Mouse (Mus musculus) limb, embryonic 11.5 days (tissue): ENCODE measurements around the gene Serpina16. TPM values are rescaled to one million over a fixed set of nuclear protein-coding genes. Genes with fewer than 3 reads are reported as not detected.
"Not testable (repeated sequence)": the region's sequence is repeated elsewhere in the genome, so short reads cannot be mapped to it uniquely, and the experiment has no call there.

ENCODE experiments used
- ATAC-seq: fragments of 200-750 bp; cut with Nextera tagmentation; 2 replicates; pipeline ENCODE4 v1.8.0; 2017; ENCODE audit warnings: low read depth; ENCODE audit not compliant: insufficient number of reproducible peaks, low FRiP score, low TSS enrichment
- DNase-seq: peaks from one replicate; pipeline ENCODE4 v3.0.0-alpha.2; 2015; ENCODE audit warnings: low spot score
- H3K27ac ChIP-seq: fragments of 300-500 bp; sonication (generic); replicated peaks from 2 replicates; pipeline ENCODE4 v1.5.1; 2014; ENCODE audit warnings: low read depth, mild to moderate bottlenecking, low read length
- H3K27me3 ChIP-seq: fragments of 300-500 bp; sonication (generic); 2 replicates; pipeline ENCODE4 v1.6.1; 2014; ENCODE audit warnings: mild to moderate bottlenecking, low read length, mixed read lengths; ENCODE audit not compliant: control insufficient read depth, insufficient read depth
- H3K36me3 ChIP-seq: fragments of 300-500 bp; sonication (generic); 2 replicates; pipeline ENCODE4 v1.6.1; 2014; ENCODE audit warnings: mild to moderate bottlenecking, low read length, moderate library complexity, mixed read lengths; ENCODE audit not compliant: control insufficient read depth, insufficient read depth
- H3K4me1 ChIP-seq: fragments of 300-500 bp; sonication (generic); 2 replicates; pipeline ENCODE4 v1.6.1; 2014; ENCODE audit warnings: low read length, mixed read lengths; ENCODE audit not compliant: control insufficient read depth, insufficient read depth
- H3K4me2 ChIP-seq: fragments of 300-500 bp; sonication (generic); 2 replicates; pipeline ENCODE4 v1.6.1; 2014; ENCODE audit warnings: low read depth, mild to moderate bottlenecking, moderate library complexity; ENCODE audit not compliant: severe bottlenecking
- H3K4me3 ChIP-seq: fragments of 300-500 bp; sonication (generic); 2 replicates; pipeline ENCODE4 v1.5.1; 2014; ENCODE audit warnings: low read depth, low read length
- H3K9ac ChIP-seq: fragments of 300-500 bp; sonication (generic); 2 replicates; pipeline ENCODE4 v1.6.1; 2014; ENCODE audit warnings: mild to moderate bottlenecking, low read length
- H3K9me3 ChIP-seq: fragments of 300-500 bp; sonication (generic); 2 replicates; pipeline ENCODE4 v1.6.1; 2016; ENCODE audit warnings: low read length; ENCODE audit not compliant: control insufficient read depth
- WGBS: fragments of 180-500 bp; shearing (Covaris S2); extraction: QIAGEN DNeasy Blood & Tissue Kit; methylation state at CpG from one replicate; pipeline ENCODE4 v1.1.7; 2014; 5-methylcytosine and 5-hydroxymethylcytosine counted together
- polyA plus RNA-seq: library from polyadenylated mRNA; unstranded; fragments of >200 nt; fragmentation: Nextera tagmentation; extraction: Ambion mirVana; gene quantifications from 2 replicates; pipeline ENCODE4 v1.2.1, GENCODE M21; 2014

Serpina16 gene
- polyA plus RNA-seq, 1 experiment from 2014 or later = not detected

DNA sequence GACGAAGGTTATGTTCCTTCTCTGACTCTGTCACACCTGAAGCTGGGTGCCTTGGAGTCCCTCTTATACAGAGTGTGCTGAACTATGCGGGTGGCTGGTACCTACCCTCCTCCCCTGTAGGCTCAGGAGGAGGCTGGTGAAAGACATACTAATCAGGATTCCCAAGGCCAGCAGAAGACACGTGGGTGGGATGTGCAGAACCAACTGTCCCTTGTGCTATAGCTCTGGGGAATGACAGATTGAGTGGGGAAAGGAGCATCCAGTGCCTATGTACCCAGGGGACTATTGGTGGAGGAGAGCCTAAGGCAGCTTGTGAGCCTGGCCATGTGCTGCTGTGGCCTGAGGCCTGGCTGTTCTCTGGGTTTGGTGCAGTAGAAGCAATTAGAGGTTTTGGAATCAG is 10.1 kb upstream of the Serpina16 start:
- H3K27me3 ChIP-seq = no peaks in the 10 kb centered on the region
- WGBS = 65% methylated on average over 3 of the region's 3 CpGs
- no peak overlapping the region for H3K27ac ChIP-seq
- no peaks in the 10 kb centered on the region for H3K36me3 ChIP-seq
- H3K4me1 ChIP-seq = no peaks in the 10 kb centered on the region
- H3K4me3 ChIP-seq = no peak overlapping the region
- no peaks in the 10 kb centered on the region for H3K9me3 ChIP-seq
- H3K4me2 ChIP-seq = no peak overlapping the region
- no peak for DNase-seq
- H3K9ac ChIP-seq = no peak overlapping the region
- no peak for ATAC-seq

GRCm38 (mm10) chr12:103685386-103685785 is 9.4 kb upstream of the Serpina16 start:
- H3K4me1 ChIP-seq = no peaks in the 10 kb centered on the region
- DNase-seq (no peak), ATAC-seq (no peak)
- WGBS = 42% methylated on average over 3 of the region's 3 CpGs
- H3K9ac ChIP-seq = no peak overlapping the region
- no peaks in the 10 kb centered on the region for H3K27me3 ChIP-seq
- H3K9me3 ChIP-seq = no peaks in the 10 kb centered on the region
- H3K36me3 ChIP-seq = no peaks in the 10 kb centered on the region
- H3K4me2 ChIP-seq = no peak overlapping the region
- H3K4me3 ChIP-seq = no peak overlapping the region
- no peak overlapping the region for H3K27ac ChIP-seq

GRCm38 (mm10) chr12:103683775-103684174 is 7.8 kb upstream of the Serpina16 start:
- H3K4me1 ChIP-seq = no peaks in the 10 kb centered on the region
- 54% methylated on average over 4 of the region's 4 CpGs for WGBS
- no peak overlapping the region for H3K27ac ChIP-seq
- no peaks in the 10 kb centered on the region for H3K36me3 ChIP-seq
- no peak for DNase-seq
- no peak for ATAC-seq
- no peak overlapping the region for H3K9ac ChIP-seq
- H3K4me2 ChIP-seq = no peak overlapping the region
- no peak overlapping the region for H3K4me3 ChIP-seq
- H3K9me3 ChIP-seq = no peaks in the 10 kb centered on the region
- no peaks in the 10 kb centered on the region for H3K27me3 ChIP-seq

DNA sequence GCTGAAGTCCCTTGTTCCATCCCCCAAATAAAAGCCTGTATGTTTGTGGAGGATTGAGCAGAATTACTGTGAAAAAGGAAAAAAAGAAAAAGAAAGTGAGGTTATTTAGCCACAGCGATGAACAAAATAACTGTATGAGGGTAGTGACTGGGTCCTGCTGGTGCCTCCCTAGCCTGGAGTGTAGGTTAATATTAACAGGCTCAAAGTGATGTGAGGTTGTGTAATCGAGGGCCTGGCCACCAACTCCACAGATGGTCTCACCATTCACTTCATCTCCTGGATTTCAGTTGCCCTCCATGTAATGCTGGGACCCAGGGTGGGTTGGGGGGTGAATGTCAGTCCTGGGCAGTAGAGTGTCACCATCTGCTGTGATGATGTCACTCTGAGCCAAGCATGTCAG is 5.8 kb upstream of the Serpina16 start:
- 88% methylated on average over 2 of the region's 2 CpGs for WGBS
- Histone ChIP-seq H3K4me1 (no peaks in the 10 kb centered on the region), H3K9me3 (no peaks in the 10 kb centered on the region), H3K4me3 (no peak overlapping the region), H3K27me3 (no peaks in the 10 kb centered on the region), H3K27ac (no peak overlapping the region), H3K9ac (no peak overlapping the region), H3K36me3 (no peaks in the 10 kb centered on the region), H3K4me2 (no peak overlapping the region)
- ATAC-seq = no peak
- no peak for DNase-seq

DNA sequence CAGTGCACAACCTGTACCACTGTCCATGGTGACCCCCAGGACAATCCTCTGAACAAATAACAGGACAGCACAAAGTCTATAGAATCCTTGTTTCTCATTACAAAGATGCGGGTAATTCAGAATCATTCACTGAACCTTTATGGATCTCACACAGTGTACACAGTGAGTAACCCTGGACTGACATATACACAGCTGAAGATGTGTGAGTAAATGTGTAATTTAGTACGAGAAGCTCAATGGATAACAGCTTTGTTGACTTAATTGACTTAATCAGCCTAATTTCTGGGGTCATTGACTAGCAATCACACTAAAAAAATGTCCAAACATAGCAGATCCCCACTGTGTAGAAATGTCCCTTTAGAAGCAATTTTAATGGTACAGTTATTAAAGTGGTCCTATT is 5.2 kb upstream of the Serpina16 start:
- 88% methylated on average over 2 of the region's 2 CpGs for WGBS

GRCm38 (mm10) chr12:103679853-103680252 is 3.9 kb upstream of the Serpina16 start:
- not testable (repeated sequence) for H3K4me2 ChIP-seq
- 95% methylated on average over 1 of the region's 1 CpGs for WGBS

More for the DNA sequence above, 5.2 kb upstream of the Serpina16 start:
- Histone ChIP-seq H3K4me3 (no peak overlapping the region), H3K27me3 (no peaks in the 10 kb centered on the region), H3K36me3 (no peaks in the 10 kb centered on the region), H3K4me1 (no peaks in the 10 kb centered on the region), H3K9ac (no peak overlapping the region), H3K4me2 (no peak overlapping the region), H3K9me3 (no peaks in the 10 kb centered on the region), H3K27ac (no peak overlapping the region)
- DNase-seq (no peak), ATAC-seq (no peak)

GRCm38 (mm10) chr12:103673179-103673578 is 2.8 kb downstream of the Serpina16 start:
- Histone ChIP-seq H3K27ac (no peak overlapping the region), H3K9ac (no peak overlapping the region), H3K27me3 (no peaks in the 10 kb centered on the region), H3K9me3 (no peaks in the 10 kb centered on the region), H3K4me3 (no peak overlapping the region), H3K4me1 (no peaks in the 10 kb centered on the region), H3K36me3 (no peaks in the 10 kb centered on the region), H3K4me2 (no peak overlapping the region)
- no peak for ATAC-seq
- no peak for DNase-seq
- WGBS = 92% methylated on average over 2 of the region's 2 CpGs

More at GRCm38 (mm10) chr12:103679853-103680252, 3.9 kb upstream of the Serpina16 start:
- not testable (repeated sequence) for H3K9me3 ChIP-seq, ATAC-seq, H3K27ac ChIP-seq, H3K4me3 ChIP-seq, H3K36me3 ChIP-seq, H3K27me3 ChIP-seq, DNase-seq, H3K4me1 ChIP-seq, H3K9ac ChIP-seq

DNA sequence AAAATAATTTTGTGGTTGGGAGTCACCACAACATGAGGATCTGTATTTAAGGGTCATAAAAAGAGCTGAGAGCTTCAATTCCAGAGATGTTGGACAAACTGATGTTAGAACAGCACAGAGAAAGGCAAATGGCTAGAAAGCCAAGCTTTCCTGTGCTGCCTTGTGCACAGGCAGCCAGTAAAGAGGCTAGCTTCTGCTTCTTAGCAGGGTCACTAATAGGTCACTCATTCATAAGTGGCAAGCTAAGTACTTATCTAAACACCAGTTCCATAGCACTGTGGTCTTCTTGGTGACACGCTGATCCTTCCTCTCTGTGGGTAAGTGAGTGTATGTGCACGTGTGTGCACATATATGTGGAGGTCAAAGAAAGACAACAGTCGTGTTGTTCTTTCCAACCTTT is 4.5 kb downstream of the Serpina16 start:
- Histone ChIP-seq H3K9me3 (no peaks in the 10 kb centered on the region), H3K4me3 (no peak overlapping the region), H3K4me2 (no peak overlapping the region), H3K9ac (no peak overlapping the region), H3K27me3 (no peaks in the 10 kb centered on the region), H3K27ac (no peak overlapping the region), H3K36me3 (no peaks in the 10 kb centered on the region), H3K4me1 (no peaks in the 10 kb centered on the region)
- DNase-seq (no peak), ATAC-seq (no peak)
- WGBS = 85% methylated on average over 3 of the region's 3 CpGs

GRCm38 (mm10) chr12:103670964-103671363 is 5.0 kb downstream of the Serpina16 start:
- no peak for ATAC-seq
- Histone ChIP-seq H3K9me3 (0 out of 2 replicates have a peak, but pooled peaks cover 3% of the 10 kb centered on the region), H3K4me1 (no peaks in the 10 kb centered on the region), H3K4me3 (no peak overlapping the region), H3K27me3 (no peaks in the 10 kb centered on the region), H3K27ac (no peak overlapping the region), H3K36me3 (no peaks in the 10 kb centered on the region), H3K4me2 (no peak overlapping the region), H3K9ac (no peak overlapping the region)
- WGBS = 83% methylated on average over 2 of the region's 2 CpGs
- DNase-seq = no peak
